Mouse (Mus musculus): Measurements from ENCODE around the gene Gas2l1.

DNA sequence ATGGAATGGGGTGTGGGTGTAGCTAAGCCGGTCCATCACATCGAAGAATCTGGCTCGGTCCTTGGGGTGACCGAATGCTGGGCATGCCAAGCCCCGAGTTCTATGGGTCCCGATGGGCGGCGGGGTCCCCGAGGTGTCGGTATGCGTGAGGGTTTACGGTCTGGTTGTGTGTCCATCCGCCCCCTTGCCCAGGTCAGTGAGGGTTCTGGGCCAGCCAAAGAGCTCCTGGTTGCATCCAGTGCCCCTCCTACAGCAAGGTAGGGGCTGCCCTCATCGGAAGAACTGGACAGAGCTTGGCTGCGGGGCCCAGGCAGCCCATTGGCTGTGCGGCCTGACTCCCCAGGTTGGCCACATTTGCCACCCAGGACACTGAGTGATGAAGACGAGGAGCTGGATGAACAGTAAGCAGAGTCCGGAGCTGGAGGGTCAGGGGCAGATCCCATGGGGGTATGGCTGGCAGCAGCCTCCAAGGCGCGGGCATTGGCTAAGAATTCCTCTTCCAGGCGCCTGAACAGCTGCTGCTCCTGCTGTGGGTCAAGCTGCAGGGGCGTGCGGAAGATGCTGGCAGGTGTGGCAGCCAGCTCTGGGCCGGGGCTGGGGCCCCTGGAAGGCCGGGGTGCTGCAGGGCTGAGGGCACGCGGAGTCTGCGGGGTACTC is 4.2 kb downstream of the Gas2l1 start:
- no peak for TF ChIP-seq BHLHE40 (IDR thresholded peaks at IDR 0.05; ENCODE audit: borderline replicate concordance, low read depth, low read length)
- TF ChIP-seq CHD1 (IDR thresholded peaks at IDR 0.05; ENCODE audit: low read depth, low read length), result no peak
- no peak for TF ChIP-seq KAT2A (conservative IDR thresholded peaks at IDR 0.05; ENCODE audit: low read depth, low read length)
- no peak for TF ChIP-seq ZKSCAN1 (IDR thresholded peaks at IDR 0.05; ENCODE audit: low read depth, low read length)
- no peak for TF ChIP-seq JUND (IDR thresholded peaks at IDR 0.05; ENCODE audit: low read depth, low read length)
- no peak for TF ChIP-seq CTCF (IDR thresholded peaks at IDR 0.05 in 2 of 3, conservative IDR thresholded peaks at IDR 0.05 in 1 of 3; ENCODE audit: control insufficient read depth in 1 of 3, insufficient read depth in 1 of 3, low read depth in 2 of 3, low read length in 3 of 3, poor library complexity in 1 of 3, severe bottlenecking in 1 of 3)
- no peak for TF ChIP-seq POLR2AphosphoS2 (IDR thresholded peaks at IDR 0.05; ENCODE audit: low read length)
- TF ChIP-seq POLR2A (IDR thresholded peaks at IDR 0.05; ENCODE audit: control insufficient read depth in 1 of 2, insufficient read depth in 1 of 2, low read depth in 1 of 2, low read length in 2 of 2, poor library complexity in 1 of 2), result no peak
- no peak for TF ChIP-seq NRF1 (IDR thresholded peaks at IDR 0.05; ENCODE audit: insufficient read depth, low read depth, low read length, poor library complexity, severe bottlenecking)
- no peak for TF ChIP-seq NELFE (IDR thresholded peaks at IDR 0.05; ENCODE audit: low read depth, low read length)
- TF ChIP-seq RCOR1 (IDR thresholded peaks at IDR 0.05; ENCODE audit: low read depth, low read length), result no peak
- TF ChIP-seq EP300 (IDR thresholded peaks at IDR 0.05; ENCODE audit: low read depth in 1 of 2, low read length in 2 of 2), result no peak
